Mouse (Mus musculus): ENCODE results near the gene Mindy1.

GRCm38 (mm10) chr3:95328803-95329404, 47.8 kb downstream of the Mindy1 start:
- TF ChIP-seq CTCF (IDR thresholded peaks at IDR 0.05; ENCODE audit: control insufficient read depth, insufficient read depth, low read length) (no peak), POLR2A (IDR thresholded peaks at IDR 0.05; ENCODE audit: borderline replicate concordance, control insufficient read depth, low read depth, low read length) (no peak)

Measured in bone marrow, adult 2 months (tissue).